Mouse (Mus musculus) hindbrain, postnatal 0 days (tissue): ENCODE data around the gene Jmjd1c. TPM values are rescaled to one million over a fixed set of nuclear protein-coding genes. Genes with fewer than 3 reads are reported as not detected.

Source experiments
- ATAC-seq: fragments of 200-750 bp; cut with Nextera tagmentation; 2 replicates; pipeline ENCODE4 v1.8.0; 2017; ENCODE audit warnings: mild to moderate bottlenecking, moderate TSS enrichment, moderate library complexity
- DNase-seq: peaks from one replicate; pipeline ENCODE4 v3.0.0-alpha.2; 2015; ENCODE audit warnings: low spot score
- H3K27ac ChIP-seq: fragments of 300-500 bp; sonication (generic); 2 replicates; pipeline ENCODE4 v1.5.1; 2014; ENCODE audit warnings: mild to moderate bottlenecking
- H3K27me3 ChIP-seq: fragments of 300-500 bp; sonication (generic); 2 replicates; pipeline ENCODE4 v1.6.1; 2014; ENCODE audit warnings: low read length, mixed read lengths; ENCODE audit not compliant: insufficient read depth
- H3K36me3 ChIP-seq: fragments of 300-500 bp; sonication (generic); 2 replicates; pipeline ENCODE4 v1.6.1; 2014; ENCODE audit warnings: low read length, mixed read lengths; ENCODE audit not compliant: insufficient read depth
- H3K4me1 ChIP-seq: fragments of 300-500 bp; sonication (generic); 2 replicates; pipeline ENCODE4 v1.6.1; 2014; ENCODE audit warnings: antibody characterized with exemption, low read length, mixed read lengths; ENCODE audit not compliant: insufficient read depth
- H3K4me2 ChIP-seq: fragments of 300-500 bp; sonication (generic); 2 replicates; pipeline ENCODE4 v1.6.1; 2014; ENCODE audit warnings: low read depth, mild to moderate bottlenecking, low read length, moderate library complexity, mixed read lengths
- H3K4me3 ChIP-seq: fragments of 300-500 bp; sonication (generic); 2 replicates; pipeline ENCODE4 v1.5.1; 2014; ENCODE audit warnings: low read length
- H3K9ac ChIP-seq: fragments of 300-500 bp; sonication (generic); replicated peaks from 2 replicates; pipeline ENCODE4 v1.6.1; 2014; ENCODE audit warnings: mild to moderate bottlenecking, low read length, moderate library complexity, mixed read lengths
- H3K9me3 ChIP-seq: fragments of 300-500 bp; sonication (generic); 2 replicates; pipeline ENCODE4 v1.6.1; 2016; ENCODE audit warnings: low read length, mixed read lengths
- CTCF ChIP-seq: IDR thresholded peaks from 2 replicates; pipeline ENCODE4 v1.5.1; 2016; ENCODE audit warnings: antibody characterized with exemption, control low read depth, low read depth
- WGBS: fragments of 180-500 bp; shearing (Covaris S2); extraction: QIAGEN DNeasy Blood & Tissue Kit; methylation state at CpG from one replicate; pipeline ENCODE4 v1.1.7; 2014; 5-methylcytosine and 5-hydroxymethylcytosine counted together
- polyA plus RNA-seq: library from polyadenylated mRNA; unstranded; fragments of >200 nt; fragmentation: Nextera tagmentation; extraction: Ambion mirVana; gene quantifications from 2 replicates; pipeline ENCODE4 v1.2.1, GENCODE M21; 2015
- total RNA-seq: library from RNA; depleted of rRNA; stranded (reverse); fragments of >200 nt; gene quantifications from 2 replicates; pipeline ENCODE4 v1.2.3, GENCODE M21; 2014

The Jmjd1c gene
- total and polyA plus RNA-seq, 2 experiments from 2014 or later = 45.4 to 54.1 TPM

GRCm38 (mm10) chr10:67290622-67291021 is 194.7 kb downstream of the Jmjd1c start:
- DNase-seq (no peak), ATAC-seq (no peak)

DNA sequence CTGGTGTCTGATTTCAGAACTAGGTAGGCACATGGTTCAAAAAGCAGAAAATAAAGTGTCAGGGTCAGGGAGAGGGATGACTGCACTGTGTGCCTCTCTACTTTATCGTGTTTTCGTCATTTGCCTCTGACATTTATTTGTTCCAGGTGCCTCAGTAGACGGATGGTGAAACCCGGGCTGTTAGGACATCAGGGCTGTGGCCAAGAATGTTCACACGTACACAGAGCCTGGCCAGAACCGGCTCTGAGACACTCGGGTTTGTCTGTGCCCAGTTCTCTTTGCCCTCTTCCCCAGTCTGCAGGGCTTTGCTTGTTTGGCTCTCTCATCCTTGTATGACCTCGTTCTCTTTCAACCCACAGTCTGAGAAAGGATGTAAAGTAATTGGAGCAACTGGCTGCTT is 195.2 kb downstream of the Jmjd1c start:
- ATAC-seq (no peak), DNase-seq (no peak)
- Histone ChIP-seq H3K4me3 (no peak overlapping the region), H3K4me1 (no peaks in the 10 kb centered on the region), H3K9me3 (no peaks in the 10 kb centered on the region), H3K27ac (no peak overlapping the region), H3K36me3 (no peaks in the 10 kb centered on the region), H3K27me3 (no peaks in the 10 kb centered on the region), H3K4me2 (no peak overlapping the region), H3K9ac (no peak overlapping the region)
- 74% methylated on average over 8 of the region's 8 CpGs for WGBS
- TF ChIP-seq CTCF = no peak

More at GRCm38 (mm10) chr10:67290622-67291021, 194.7 kb downstream of the Jmjd1c start:
- WGBS = 80% methylated on average over 4 of the region's 4 CpGs
- H3K9me3 ChIP-seq = no peaks in the 10 kb centered on the region
- H3K36me3 ChIP-seq = no peaks in the 10 kb centered on the region
- H3K27ac ChIP-seq = no peak overlapping the region
- H3K4me2 ChIP-seq = no peak overlapping the region
- no peak for TF ChIP-seq CTCF
- no peak overlapping the region for H3K4me3 ChIP-seq
- no peaks in the 10 kb centered on the region for H3K27me3 ChIP-seq
- H3K4me1 ChIP-seq = no peaks in the 10 kb centered on the region
- no peak overlapping the region for H3K9ac ChIP-seq

- Histone ChIP-seq H3K36me3 (no peaks in the 10 kb centered on the region), H3K4me2 (no peak overlapping the region), H3K4me1 (no peaks in the 10 kb centered on the region), H3K27ac (no peak overlapping the region), H3K4me3 (no peak overlapping the region), H3K9ac (no peak overlapping the region), H3K27me3 (no peaks in the 10 kb centered on the region), H3K9me3 (no peaks in the 10 kb centered on the region)
- ATAC-seq (no peak), DNase-seq (no peak)
- WGBS = 77% methylated on average over 5 of the region's 5 CpGs
- TF ChIP-seq CTCF = no peak
Measured at GRCm38 (mm10) chr10:67295331-67295730, 199.4 kb downstream of the Jmjd1c start.

DNA sequence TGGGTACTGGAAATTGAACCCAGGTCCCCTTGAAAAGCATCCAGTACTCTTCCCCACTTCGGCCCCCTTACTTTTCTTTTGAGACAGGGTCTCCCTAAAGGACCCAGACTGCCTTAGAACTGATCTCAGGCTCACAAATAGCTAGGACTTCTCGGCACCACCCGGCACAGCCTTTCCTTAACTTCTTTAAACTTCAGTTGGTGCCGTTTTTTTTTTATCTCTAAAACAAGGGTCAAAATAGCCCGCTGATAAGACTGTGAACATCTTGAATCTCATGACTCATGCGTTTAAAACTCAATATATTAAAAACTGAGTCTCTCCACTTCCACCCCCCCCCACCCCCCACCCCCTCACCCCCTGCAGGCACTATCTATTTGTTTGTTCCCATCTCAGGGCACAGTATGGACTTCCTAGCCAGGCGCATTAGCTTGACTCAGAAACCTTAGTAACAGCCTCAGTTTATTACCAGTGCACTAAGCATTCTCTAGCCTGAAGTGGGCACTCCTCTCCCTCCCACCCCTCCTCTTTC is 200.1 kb downstream of the Jmjd1c start:
- Histone ChIP-seq H3K27me3 (no peaks in the 10 kb centered on the region), H3K4me3 (no peak overlapping the region), H3K4me1 (no peaks in the 10 kb centered on the region), H3K4me2 (no peak overlapping the region), H3K9ac (no peak overlapping the region), H3K9me3 (no peaks in the 10 kb centered on the region), H3K36me3 (no peaks in the 10 kb centered on the region), H3K27ac (no peak overlapping the region)
- no peak for DNase-seq
- TF ChIP-seq CTCF = no peak
- 82% methylated on average over 7 of the region's 7 CpGs for WGBS
- no peak for ATAC-seq

- ATAC-seq = no peak
- DNase-seq = no peak
- Histone ChIP-seq H3K27ac (no peak overlapping the region), H3K36me3 (no peaks in the 10 kb centered on the region), H3K27me3 (no peaks in the 10 kb centered on the region), H3K4me1 (no peaks in the 10 kb centered on the region), H3K9me3 (no peaks in the 10 kb centered on the region), H3K4me3 (no peak overlapping the region), H3K9ac (no peak overlapping the region), H3K4me2 (no peak overlapping the region)
- 84% methylated on average over 8 of the region's 8 CpGs for WGBS
- no peak for TF ChIP-seq CTCF
Measured at GRCm38 (mm10) chr10:67296482-67297152, 200.7 kb downstream of the Jmjd1c start.

- no peaks in the 10 kb centered on the region for H3K36me3 ChIP-seq
- no peak overlapping the region for H3K9ac ChIP-seq
- ATAC-seq (no peak), DNase-seq (no peak)
- no peak for TF ChIP-seq CTCF
- no peaks in the 10 kb centered on the region for H3K27me3 ChIP-seq
- no peaks in the 10 kb centered on the region for H3K4me1 ChIP-seq
- no peak overlapping the region for H3K27ac ChIP-seq
- WGBS = 94% methylated on average over 17 of the region's 17 CpGs
- H3K9me3 ChIP-seq = no peaks in the 10 kb centered on the region
- H3K4me2 ChIP-seq = no peak overlapping the region
- no peak overlapping the region for H3K4me3 ChIP-seq
Measured at GRCm38 (mm10) chr10:67297175-67297855, 201.4 kb downstream of the Jmjd1c start.

DNA sequence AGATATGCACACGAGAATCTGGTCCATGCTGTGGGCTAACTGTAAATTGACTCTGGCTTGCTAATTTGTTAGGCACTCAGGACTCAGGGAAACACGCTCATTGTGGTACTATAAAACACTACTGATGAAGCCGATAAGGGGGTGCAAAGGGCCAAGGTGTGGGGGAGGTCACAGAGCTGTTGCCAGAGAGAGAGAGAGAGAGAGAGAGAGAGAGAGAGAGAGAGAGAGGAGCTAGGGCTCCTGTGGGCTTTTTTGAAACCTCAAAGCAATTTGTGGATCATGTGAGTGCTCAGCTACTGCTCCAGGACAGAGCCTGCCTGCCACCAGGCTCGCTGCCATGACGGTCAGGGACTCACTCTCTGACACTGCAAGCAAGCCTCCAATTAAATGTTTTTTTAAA is 202.9 kb downstream of the Jmjd1c start:
- H3K36me3 ChIP-seq = no peaks in the 10 kb centered on the region
- ATAC-seq (no peak), DNase-seq (no peak)
- H3K9me3 ChIP-seq = no peaks in the 10 kb centered on the region
- WGBS = 67% methylated on average over 5 of the region's 5 CpGs
- H3K4me2 ChIP-seq = no peak overlapping the region
- H3K9ac ChIP-seq = no peak overlapping the region
- H3K27me3 ChIP-seq = no peaks in the 10 kb centered on the region
- TF ChIP-seq CTCF = no peak
- no peak overlapping the region for H3K4me3 ChIP-seq
- H3K4me1 ChIP-seq = no peaks in the 10 kb centered on the region
- no peak overlapping the region for H3K27ac ChIP-seq
